Mouse (Mus musculus) C2C12 (cell line): ENCODE results near the gene Mag.

ENCODE experiments used
- CEBPB ChIP-seq: IDR thresholded peaks from one replicate; pipeline ENCODE4 v1.6.1; 2011; ENCODE audit warnings: low read depth, mild to moderate bottlenecking, control low read depth, moderate library complexity
- CTCF ChIP-seq: IDR thresholded peaks from one replicate; pipeline ENCODE4 v1.5.1; 2011; ENCODE audit not compliant: control insufficient read depth, insufficient read depth, insufficient read length
- FOSL1 ChIP-seq: IDR thresholded peaks from one replicate; pipeline ENCODE4 v1.8.0; 2011; ENCODE audit warnings: mild to moderate bottlenecking, low read length; ENCODE audit not compliant: poor library complexity, insufficient read depth, severe bottlenecking
- MAX ChIP-seq: IDR thresholded peaks from one replicate; pipeline ENCODE4 v1.6.1; 2011; ENCODE audit warnings: mild to moderate bottlenecking, control low read depth
- MYOD1 ChIP-seq: IDR thresholded peaks from one replicate; pipeline ENCODE4 v1.6.1; 2011; ENCODE audit warnings: low read depth; ENCODE audit not compliant: control insufficient read depth, insufficient read length
- MYOG ChIP-seq: IDR thresholded peaks from one replicate; pipeline ENCODE4 v1.6.1; 2011; ENCODE audit not compliant: control insufficient read depth, insufficient read length; ENCODE audit errors: extremely low read depth
- USF1 ChIP-seq: IDR thresholded peaks from one replicate; pipeline ENCODE4 v1.6.1; 2011; ENCODE audit warnings: low read depth, mild to moderate bottlenecking, control low read depth, moderate library complexity

DNA sequence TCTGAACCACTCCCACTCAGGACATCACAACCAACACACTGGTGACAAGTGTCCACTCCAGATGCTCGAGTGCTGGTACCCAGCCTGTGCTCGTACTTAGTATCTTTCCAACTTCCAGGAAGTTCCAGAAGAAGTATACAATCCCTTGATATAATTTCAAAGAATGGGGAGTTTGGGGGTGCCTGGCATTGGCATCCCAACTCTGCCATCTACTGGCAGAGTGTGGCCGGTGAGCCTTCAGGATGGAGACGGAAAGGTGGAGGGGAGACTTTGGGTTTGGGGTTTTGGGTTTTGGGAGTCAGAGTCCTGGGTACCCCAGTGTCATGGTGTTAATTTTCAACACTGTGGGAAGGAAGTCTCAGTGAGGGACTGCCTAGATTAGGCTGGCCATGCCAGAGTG lies 10.6 kb downstream of the Mag start:
- no peak for TF ChIP-seq CTCF
- no peak for TF ChIP-seq CEBPB
- TF ChIP-seq MAX = no peak
- no peak for TF ChIP-seq USF1
- no peak for TF ChIP-seq FOSL1
- TF ChIP-seq MYOG = no peak
- TF ChIP-seq MYOD1 = no peak
